Mouse (Mus musculus): Measurements from ENCODE around the gene Fv1. TPM values are rescaled to one million over a fixed set of nuclear protein-coding genes. Genes with fewer than 3 reads are reported as not detected.

The Fv1 gene
- polyA plus RNA-seq, 1 experiment from 2014 or later = 7.3 TPM

- Histone ChIP-seq H3K9me3 (ENCODE audit: control insufficient read depth, low read length) (no peaks in the 10 kb centered on the region), H3K36me3 (ENCODE audit: control insufficient read depth, insufficient read depth, low read length) (peaks cover 45% of the 10 kb centered on the region), H3K27ac (ENCODE audit: low read length) (no peak overlapping the region), H3K27me3 (ENCODE audit: control insufficient read depth, insufficient read depth, low read depth, low read length) (no peaks in the 10 kb centered on the region), H3K4me1 (replicated peaks; ENCODE audit: control insufficient read depth, insufficient read depth, low read length) (no peaks in the 10 kb centered on the region), H3K9ac (ENCODE audit: low read length) (no peak overlapping the region), H3K4me3 (ENCODE audit: low read length) (no peak overlapping the region), H3K4me2 (ENCODE audit: low read depth, low read length) (no peak overlapping the region)
- ATAC-seq (ENCODE audit: low read depth) = no peak
- 88% methylated on average over 3 of the region's 3 CpGs for WGBS
Measured at GRCm38 (mm10) chr4:147897348-147897747, 28.6 kb downstream of the Fv1 start.

GRCm38 (mm10) chr4:147900452-147900851 is 31.7 kb downstream of the Fv1 start:
- H3K9ac ChIP-seq (ENCODE audit: low read length) = no peak overlapping the region
- H3K27ac ChIP-seq (ENCODE audit: low read length) = no peak overlapping the region
- no peaks in the 10 kb centered on the region for H3K27me3 ChIP-seq (ENCODE audit: control insufficient read depth, insufficient read depth, low read depth, low read length)
- H3K4me1 ChIP-seq (replicated peaks; ENCODE audit: control insufficient read depth, insufficient read depth, low read length) = peaks cover 11% of the 10 kb centered on the region
- peaks cover 36% of the 10 kb centered on the region for H3K36me3 ChIP-seq (ENCODE audit: control insufficient read depth, insufficient read depth, low read length)
- WGBS = 82% methylated on average over 7 of the region's 7 CpGs
- no peaks in the 10 kb centered on the region for H3K9me3 ChIP-seq (ENCODE audit: control insufficient read depth, low read length)
- H3K4me3 ChIP-seq (ENCODE audit: low read length) = no peak overlapping the region
- no peak for ATAC-seq (ENCODE audit: low read depth)
- H3K4me2 ChIP-seq (ENCODE audit: low read depth, low read length) = no peak overlapping the region

GRCm38 (mm10) chr4:147902906-147903500 is 34.2 kb downstream of the Fv1 start:
- H3K36me3 ChIP-seq (ENCODE audit: control insufficient read depth, insufficient read depth, low read length) = peaks cover 16% of the 10 kb centered on the region
- no peak for ATAC-seq (ENCODE audit: low read depth)
- H3K27ac ChIP-seq (ENCODE audit: low read length) = no peak overlapping the region
- no peak overlapping the region for H3K9ac ChIP-seq (ENCODE audit: low read length)
- WGBS = 88% methylated on average over 12 of the region's 12 CpGs
- no peaks in the 10 kb centered on the region for H3K27me3 ChIP-seq (ENCODE audit: control insufficient read depth, insufficient read depth, low read depth, low read length)
- H3K4me3 ChIP-seq (ENCODE audit: low read length) = no peak overlapping the region
- no peak overlapping the region for H3K4me2 ChIP-seq (ENCODE audit: low read depth, low read length)
- no peaks in the 10 kb centered on the region for H3K9me3 ChIP-seq (ENCODE audit: control insufficient read depth, low read length)
- peaks cover 11% of the 10 kb centered on the region for H3K4me1 ChIP-seq (replicated peaks; ENCODE audit: control insufficient read depth, insufficient read depth, low read length)

- peak overlapping the region; percentile 65 for H3K4me2 ChIP-seq (ENCODE audit: low read depth, low read length)
- H3K4me3 ChIP-seq (ENCODE audit: low read length) = peak overlapping the region; percentile 89
- H3K27me3 ChIP-seq (ENCODE audit: control insufficient read depth, insufficient read depth, low read depth, low read length) = no peaks in the 10 kb centered on the region
- H3K4me1 ChIP-seq (replicated peaks; ENCODE audit: control insufficient read depth, insufficient read depth, low read length) = peaks cover 11% of the 10 kb centered on the region
- no peaks in the 10 kb centered on the region for H3K9me3 ChIP-seq (ENCODE audit: control insufficient read depth, low read length)
- H3K9ac ChIP-seq (ENCODE audit: low read length) = peak overlapping the region; percentile 94
- WGBS = 81% methylated on average over 3 of the region's 3 CpGs
- H3K27ac ChIP-seq (ENCODE audit: low read length) = no peak overlapping the region
- H3K36me3 ChIP-seq (ENCODE audit: control insufficient read depth, insufficient read depth, low read length) = peaks cover 12% of the 10 kb centered on the region
- ATAC-seq (ENCODE audit: low read depth) = no peak
Measured at GRCm38 (mm10) chr4:147903601-147904000, 34.8 kb downstream of the Fv1 start.

GRCm38 (mm10) chr4:147904313-147905089 is 35.7 kb downstream of the Fv1 start, which contains the start of gene Mfn2:
Mfn2 (minus strand) TSS chr4:147904704.
- peaks cover 11% of the 10 kb centered on the region for H3K4me1 ChIP-seq (replicated peaks; ENCODE audit: control insufficient read depth, insufficient read depth, low read length)
- peak within 1 kb of the TSS; percentile 89 for H3K4me3 ChIP-seq (ENCODE audit: low read length)
- under 1% methylated on average over 53 of the region's 59 CpGs for WGBS
- peak within 1 kb of the TSS; percentile 67 for H3K4me2 ChIP-seq (ENCODE audit: low read depth, low read length)
- no peaks in the 10 kb centered on the region for H3K27me3 ChIP-seq (ENCODE audit: control insufficient read depth, insufficient read depth, low read depth, low read length)
- no peaks in the 10 kb centered on the region for H3K9me3 ChIP-seq (ENCODE audit: control insufficient read depth, low read length)
- ATAC-seq (ENCODE audit: low read depth) = peak; percentile 96
- peaks cover 7% of the 10 kb centered on the region for H3K36me3 ChIP-seq (ENCODE audit: control insufficient read depth, insufficient read depth, low read length)
- H3K9ac ChIP-seq (ENCODE audit: low read length) = peak within 1 kb of the TSS; percentile 94
- H3K27ac ChIP-seq (ENCODE audit: low read length) = peak within 1 kb of the TSS; percentile 89

- ATAC-seq (ENCODE audit: low read depth) = no peak; the same call in 1 of the 2 replicates
- H3K4me2 ChIP-seq (ENCODE audit: low read depth, low read length) = peak overlapping the region; percentile 67
- no peaks in the 10 kb centered on the region for H3K27me3 ChIP-seq (ENCODE audit: control insufficient read depth, insufficient read depth, low read depth, low read length)
- WGBS = under 1% methylated on average over 8 of the region's 8 CpGs
- peak overlapping the region; percentile 94; the same call in 1 of the 2 replicates for H3K9ac ChIP-seq (ENCODE audit: low read length)
- peaks cover 2% of the 10 kb centered on the region; the same call in 1 of the 2 replicates for H3K36me3 ChIP-seq (ENCODE audit: control insufficient read depth, insufficient read depth, low read length)
- H3K27ac ChIP-seq (ENCODE audit: low read length) = no peak overlapping the region
- peak overlapping the region; percentile 89 for H3K4me3 ChIP-seq (ENCODE audit: low read length)
- H3K9me3 ChIP-seq (ENCODE audit: control insufficient read depth, low read length) = no peaks in the 10 kb centered on the region
- H3K4me1 ChIP-seq (replicated peaks; ENCODE audit: control insufficient read depth, insufficient read depth, low read length) = peaks cover 11% of the 10 kb centered on the region
Measured at GRCm38 (mm10) chr4:147905090-147905659, 36.4 kb downstream of the Fv1 start.

GRCm38 (mm10) chr4:147906230-147906629 is 37.5 kb downstream of the Fv1 start:
- Histone ChIP-seq H3K27me3 (ENCODE audit: control insufficient read depth, insufficient read depth, low read depth, low read length) (no peaks in the 10 kb centered on the region), H3K4me2 (ENCODE audit: low read depth, low read length) (no peak overlapping the region), H3K4me1 (replicated peaks; ENCODE audit: control insufficient read depth, insufficient read depth, low read length) (peaks cover 11% of the 10 kb centered on the region), H3K36me3 (ENCODE audit: control insufficient read depth, insufficient read depth, low read length) (peaks cover 2% of the 10 kb centered on the region; the same call in 1 of the 2 replicates), H3K4me3 (ENCODE audit: low read length) (no peak overlapping the region), H3K9me3 (ENCODE audit: control insufficient read depth, low read length) (no peaks in the 10 kb centered on the region), H3K27ac (ENCODE audit: low read length) (no peak overlapping the region), H3K9ac (ENCODE audit: low read length) (no peak overlapping the region)
- ATAC-seq (ENCODE audit: low read depth) = no peak
- 76% methylated on average over 5 of the region's 5 CpGs for WGBS

- no peak overlapping the region for H3K4me2 ChIP-seq (ENCODE audit: low read depth, low read length)
- H3K9ac ChIP-seq (ENCODE audit: low read length) = no peak overlapping the region
- no peak overlapping the region for H3K27ac ChIP-seq (ENCODE audit: low read length)
- WGBS = 81% methylated on average over 5 of the region's 5 CpGs
- H3K4me3 ChIP-seq (ENCODE audit: low read length) = no peak overlapping the region
- H3K4me1 ChIP-seq (replicated peaks; ENCODE audit: control insufficient read depth, insufficient read depth, low read length) = 0 out of 2 replicates have a peak, but pooled peaks cover 3% of the 10 kb centered on the region
- H3K9me3 ChIP-seq (ENCODE audit: control insufficient read depth, low read length) = no peaks in the 10 kb centered on the region
- H3K36me3 ChIP-seq (ENCODE audit: control insufficient read depth, insufficient read depth, low read length) = no peaks in the 10 kb centered on the region
- no peaks in the 10 kb centered on the region for H3K27me3 ChIP-seq (ENCODE audit: control insufficient read depth, insufficient read depth, low read depth, low read length)
- no peak for ATAC-seq (ENCODE audit: low read depth)
Measured at GRCm38 (mm10) chr4:147909486-147909885, 40.7 kb downstream of the Fv1 start.

GRCm38 (mm10) chr4:147918459-147919121 is 49.8 kb downstream of the Fv1 start:
- ATAC-seq (ENCODE audit: low read depth) = peak; percentile 20; the same call in 1 of the 2 replicates
- WGBS = 56% methylated on average over 7 of the region's 7 CpGs
- H3K27me3 ChIP-seq (ENCODE audit: control insufficient read depth, insufficient read depth, low read depth, low read length) = no peaks in the 10 kb centered on the region
- no peaks in the 10 kb centered on the region for H3K4me1 ChIP-seq (replicated peaks; ENCODE audit: control insufficient read depth, insufficient read depth, low read length)
- H3K9me3 ChIP-seq (ENCODE audit: control insufficient read depth, low read length) = no peaks in the 10 kb centered on the region
- H3K27ac ChIP-seq (ENCODE audit: low read length) = no peak overlapping the region
- no peak overlapping the region for H3K4me3 ChIP-seq (ENCODE audit: low read length)
- H3K4me2 ChIP-seq (ENCODE audit: low read depth, low read length) = no peak overlapping the region
- peaks cover 3% of the 10 kb centered on the region; the same call in 1 of the 2 replicates for H3K36me3 ChIP-seq (ENCODE audit: control insufficient read depth, insufficient read depth, low read length)
- H3K9ac ChIP-seq (ENCODE audit: low read length) = no peak overlapping the region

Data from lung, embryonic 16.5 days (tissue).